Mouse (Mus musculus): ENCODE measurements around the gene Arsj.

Gene Arsj

DNA sequence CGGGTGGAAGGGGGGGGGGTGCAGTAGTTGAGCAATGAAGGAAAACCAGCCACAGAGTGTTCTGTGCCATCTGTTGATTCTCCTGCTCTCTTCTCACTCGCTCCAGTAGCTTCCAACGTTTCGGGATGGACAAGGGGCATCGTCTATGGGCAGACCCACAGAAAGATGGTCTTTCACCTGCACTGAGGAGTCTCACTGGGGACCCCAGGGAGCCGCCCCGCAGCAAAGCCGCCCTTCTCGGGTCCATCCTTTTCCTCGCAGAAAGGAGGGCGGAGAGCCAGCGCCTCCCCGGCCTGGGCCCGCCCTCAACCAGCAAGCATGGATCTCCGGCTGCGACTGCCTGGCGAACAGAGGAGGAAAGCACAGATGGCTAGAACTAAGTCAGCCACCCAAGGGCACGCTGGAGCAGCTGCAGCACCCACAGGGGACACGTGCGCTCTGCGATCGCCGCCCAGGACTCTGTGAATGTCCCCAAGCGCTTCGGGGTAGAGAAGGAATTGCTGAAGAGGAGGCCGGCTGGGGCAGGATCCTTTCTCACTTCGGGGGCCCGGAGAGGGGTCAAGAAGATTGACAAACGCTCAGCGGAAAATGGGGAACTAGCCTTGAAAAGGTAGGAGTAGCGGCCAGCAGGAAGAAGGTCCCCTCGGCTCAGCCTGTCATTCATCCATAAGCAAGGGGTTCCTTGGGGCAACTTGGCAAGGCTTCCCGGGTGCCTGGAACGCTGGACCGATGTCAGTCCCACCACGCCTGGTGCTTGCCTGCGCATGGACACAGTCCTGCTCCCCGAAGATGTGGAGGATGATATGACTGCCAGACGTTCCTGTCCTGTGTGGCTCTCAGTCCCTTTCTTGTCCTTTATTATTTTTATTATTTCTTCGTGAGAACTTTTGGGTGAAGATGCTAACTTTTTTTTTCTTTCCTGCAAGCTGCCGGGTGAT is at the start of gene Arsj:
TSS of gene Arsj (plus strand) at position 117 of the 938 bp plus-strand sequence.
- DNase-seq (ENCODE audit: low read depth, low spot score): no peak

DNA sequence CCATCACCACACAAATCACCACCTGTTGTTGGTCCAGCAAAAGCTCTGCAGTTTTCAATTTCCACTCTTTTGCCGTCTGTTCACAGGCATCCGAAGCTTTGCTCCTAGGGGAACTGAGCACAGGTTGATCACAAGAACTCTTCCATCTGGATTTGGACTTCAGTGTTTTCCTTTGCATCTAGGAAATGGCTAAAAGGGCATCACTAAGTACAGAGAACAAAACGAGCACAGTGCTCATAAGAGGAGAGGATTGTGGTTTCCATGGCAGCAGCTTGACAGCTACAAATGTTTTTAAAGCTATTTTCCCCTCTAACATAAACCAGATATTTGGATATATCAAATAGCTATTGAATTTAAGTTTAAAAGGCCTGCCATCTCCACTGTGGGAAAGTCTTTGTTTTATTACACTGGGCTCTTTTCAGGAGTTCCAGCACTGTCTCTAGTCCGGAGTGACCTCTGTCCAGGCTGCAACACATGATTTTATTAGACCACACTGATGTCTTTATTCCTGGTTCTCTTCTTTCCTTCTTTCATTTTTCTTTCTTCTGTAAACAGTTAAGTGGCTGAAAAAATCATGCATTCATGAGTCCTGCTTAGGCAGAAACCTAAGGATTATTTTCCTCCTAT is 38.5 kb upstream of the Arsj start:
- DNase-seq (ENCODE audit: low read depth, low spot score): no peak

DNA sequence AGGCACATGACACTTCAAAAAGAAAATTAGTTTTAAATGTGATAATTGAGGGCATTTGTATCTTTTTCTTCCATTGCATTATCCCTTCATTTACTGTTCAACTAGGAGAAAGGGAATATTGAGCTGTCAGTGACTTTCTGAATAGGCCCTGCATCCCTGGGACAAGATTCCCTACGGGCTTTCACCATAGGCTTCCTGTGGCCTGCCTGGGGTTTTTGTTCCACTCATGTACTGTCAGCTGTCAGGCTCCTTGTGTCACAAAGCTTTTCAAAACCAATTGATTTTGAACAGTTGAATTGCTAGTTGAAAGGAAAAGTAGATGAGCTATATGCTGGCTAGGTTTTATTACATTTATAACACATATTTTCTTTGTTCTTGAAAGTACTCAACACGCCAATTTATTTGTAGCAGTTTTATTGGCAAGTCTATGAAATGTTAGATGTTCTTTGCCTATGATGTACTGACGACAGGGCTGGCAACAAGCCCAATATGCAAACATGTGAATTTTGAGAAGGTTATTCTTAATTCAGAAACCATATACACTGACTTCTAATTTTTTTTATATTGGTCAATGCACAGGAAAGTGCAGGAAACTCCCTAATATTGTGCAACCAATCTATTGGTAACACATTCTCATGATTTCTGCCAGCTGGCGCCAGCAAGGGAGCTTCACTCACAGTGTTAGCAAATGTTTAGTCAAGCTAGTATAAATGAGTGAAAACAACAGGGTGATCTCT is 37.4 kb upstream of the Arsj start:
- no peak for DNase-seq (ENCODE audit: low read depth, low spot score)

DNA sequence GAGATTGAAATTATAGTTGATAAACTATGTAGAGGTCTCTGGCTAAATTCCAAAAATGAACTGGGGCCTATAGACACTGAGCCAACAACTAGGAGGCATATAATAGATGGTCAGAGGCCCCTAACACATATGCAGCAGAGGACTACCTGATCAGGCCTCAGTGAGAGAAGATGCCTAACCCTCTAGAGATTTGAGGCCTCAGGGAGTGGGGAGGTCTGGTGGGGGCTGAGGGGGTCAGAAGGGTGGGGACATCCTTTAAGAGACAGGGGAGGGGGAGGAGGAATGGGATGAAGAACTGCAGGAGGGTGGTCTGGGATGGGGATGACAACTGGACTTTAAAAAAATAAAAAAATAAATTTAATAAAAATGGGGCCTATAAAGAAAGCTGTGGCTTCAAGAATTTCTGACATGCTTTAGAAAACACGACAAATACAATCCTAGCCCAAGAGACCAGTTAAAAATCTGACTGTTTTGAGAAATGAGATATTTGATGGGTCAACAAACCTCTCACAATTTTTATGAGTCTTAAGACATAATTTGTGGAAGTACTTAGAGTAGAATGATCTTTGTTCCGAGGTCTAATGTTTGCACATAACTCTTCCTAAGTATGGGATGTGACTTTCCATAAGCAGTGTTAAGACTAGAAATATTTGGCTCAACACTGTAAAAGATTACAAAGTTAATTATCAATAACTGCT is 36.7 kb upstream of the Arsj start:
- DNase-seq (ENCODE audit: low read depth, low spot score): no peak

DNA sequence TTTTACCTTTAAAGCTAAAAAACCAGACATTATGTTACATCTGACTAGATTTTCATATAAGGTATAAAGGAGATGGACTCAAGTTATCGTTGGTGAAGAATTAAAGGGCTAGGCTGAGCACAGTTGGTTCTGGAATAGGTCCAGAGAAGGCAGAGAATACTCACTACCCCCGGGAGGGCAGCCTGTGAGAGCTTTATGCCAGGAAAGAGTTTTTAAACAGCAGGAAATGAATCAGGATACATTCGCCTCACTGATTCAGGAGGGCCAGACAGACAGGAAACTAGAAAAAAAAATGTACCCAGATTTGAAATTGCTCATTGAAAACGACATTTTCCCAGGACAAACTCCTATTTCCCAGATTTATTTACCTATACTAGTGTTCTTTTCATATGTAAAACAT is 28.2 kb upstream of the Arsj start:
- no peak for DNase-seq (ENCODE audit: low read depth, low spot score)

DNA sequence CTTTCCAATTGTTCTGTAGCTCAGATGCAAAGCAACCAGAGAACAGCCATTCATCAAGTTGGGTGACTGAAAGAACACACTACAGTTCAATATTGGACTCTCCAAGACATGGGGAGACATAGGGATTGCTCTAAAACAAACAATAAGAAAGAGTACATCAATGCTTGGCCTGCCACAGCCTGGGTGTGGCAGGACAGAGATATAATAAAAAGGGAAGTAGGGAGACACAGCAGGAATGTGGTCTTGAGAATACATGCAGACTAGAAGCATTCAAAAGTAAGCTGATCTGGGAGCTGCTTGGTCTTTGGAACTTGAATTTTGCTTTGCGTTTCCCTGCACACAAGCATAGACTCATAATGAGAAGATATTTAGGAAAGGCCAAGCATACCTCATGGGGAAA is 18.7 kb upstream of the Arsj start:
- no peak for DNase-seq (ENCODE audit: low read depth, low spot score)

DNA sequence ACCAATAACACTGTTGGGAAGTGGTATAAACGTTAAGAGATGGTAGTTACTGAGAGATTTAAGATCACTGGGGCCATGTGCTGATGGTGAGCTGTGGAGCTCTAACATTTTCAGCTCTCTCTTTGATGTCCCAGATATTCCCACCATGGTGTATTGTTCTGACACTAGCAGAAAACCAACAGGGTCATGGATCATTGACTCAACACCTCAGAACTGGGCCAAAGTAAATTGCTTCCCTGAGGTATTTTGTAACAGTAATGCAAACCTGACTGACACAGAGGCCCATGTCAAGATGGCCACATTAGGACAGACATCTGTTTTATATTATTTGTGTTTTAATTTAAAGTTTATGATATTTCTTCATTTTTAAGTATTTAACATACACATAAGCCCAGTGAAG is 3.7 kb upstream of the Arsj start:
- DNase-seq (ENCODE audit: low read depth, low spot score): no peak

DNA sequence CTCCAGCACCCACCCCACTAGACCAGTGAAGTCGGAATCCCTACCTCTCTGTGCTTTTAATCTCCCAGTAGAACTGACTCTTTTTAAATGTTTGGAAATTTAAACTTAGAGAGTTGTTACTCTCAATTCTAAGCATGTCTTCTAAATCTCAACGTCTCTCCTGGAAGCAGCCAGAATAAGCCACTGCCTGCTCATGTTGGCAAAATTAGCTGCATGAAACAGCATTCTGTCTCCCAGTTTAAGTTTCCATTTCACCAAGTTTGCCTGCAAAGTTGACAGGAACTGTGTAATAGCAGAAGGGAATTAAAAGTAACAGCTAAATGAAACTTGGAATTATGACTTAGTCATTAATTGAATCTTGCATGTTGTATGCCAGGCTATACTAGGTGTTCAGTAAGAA is 1.1 kb upstream of the Arsj start:
- no peak for DNase-seq (ENCODE audit: low read depth, low spot score)

DNA sequence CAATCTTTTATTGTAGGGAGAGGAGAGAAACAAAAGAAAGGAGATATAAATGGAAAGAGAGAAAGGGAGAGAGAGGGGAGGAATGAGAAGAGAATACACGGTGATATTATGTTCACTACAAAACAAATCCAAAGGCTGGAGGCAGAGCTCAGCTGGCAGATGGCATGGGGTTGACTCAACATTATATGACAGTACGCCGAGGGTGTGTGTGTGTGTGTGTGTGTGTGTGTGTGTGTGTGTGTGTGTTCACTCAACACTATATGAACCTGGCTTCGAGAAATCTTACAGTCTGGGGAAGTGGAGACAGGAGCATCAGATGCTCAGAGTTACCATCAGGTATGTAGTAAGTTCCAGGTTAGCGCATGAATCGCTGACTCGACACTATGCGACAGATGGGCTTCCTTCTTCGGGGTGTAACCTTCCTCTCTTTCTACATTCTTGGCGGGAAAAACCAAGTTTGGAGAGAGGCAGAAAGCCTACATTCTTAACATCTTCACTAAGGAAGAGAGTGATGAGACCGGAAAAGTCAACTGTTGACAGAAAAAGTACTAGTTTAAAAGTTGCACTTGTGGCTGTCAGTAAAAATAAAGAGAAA is 456 bp upstream of the Arsj start:
- DNase-seq (ENCODE audit: low read depth, low spot score): no peak

DNA sequence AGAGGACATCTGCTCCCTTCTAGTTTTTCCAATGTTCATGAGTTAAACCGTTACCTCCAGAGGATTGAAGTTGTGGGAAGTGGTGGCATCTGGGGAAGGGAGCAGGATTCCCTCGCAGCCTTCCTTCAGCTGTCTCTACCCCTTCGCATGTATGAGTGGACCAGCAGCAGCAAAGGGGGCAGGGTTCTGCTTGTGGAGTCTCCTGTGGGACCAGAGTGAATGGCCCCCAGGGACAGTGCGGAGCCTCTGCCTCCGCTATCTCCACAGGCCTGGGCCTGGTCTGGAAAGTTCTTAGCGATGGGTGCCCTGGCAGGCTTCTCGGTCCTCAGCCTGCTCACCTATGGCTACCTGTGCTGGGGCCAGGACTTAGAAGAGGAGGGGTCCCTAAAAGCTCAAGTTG is 1.1 kb downstream of the Arsj start:
- DNase-seq (ENCODE audit: low read depth, low spot score): no peak

DNA sequence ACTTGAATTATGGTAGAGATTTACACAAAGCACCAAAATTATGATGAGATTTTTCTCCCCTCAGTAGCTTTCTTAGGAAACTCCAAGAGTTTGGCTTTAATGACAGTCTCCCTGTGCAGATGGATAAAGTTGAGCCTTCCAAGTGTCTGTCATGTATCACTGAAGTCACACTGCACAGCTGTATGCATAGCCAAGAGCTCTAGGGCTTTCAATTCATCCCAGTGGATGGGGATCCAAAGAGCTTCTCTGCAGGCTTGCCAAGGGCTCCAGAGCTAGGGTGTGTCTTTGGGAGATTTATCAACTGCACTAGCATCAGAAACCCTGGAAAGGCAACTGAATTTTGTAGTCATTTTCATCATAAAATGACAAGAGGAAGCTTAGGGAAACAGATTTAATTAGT is 7.1 kb downstream of the Arsj start:
- DNase-seq (ENCODE audit: low read depth, low spot score): no peak

DNA sequence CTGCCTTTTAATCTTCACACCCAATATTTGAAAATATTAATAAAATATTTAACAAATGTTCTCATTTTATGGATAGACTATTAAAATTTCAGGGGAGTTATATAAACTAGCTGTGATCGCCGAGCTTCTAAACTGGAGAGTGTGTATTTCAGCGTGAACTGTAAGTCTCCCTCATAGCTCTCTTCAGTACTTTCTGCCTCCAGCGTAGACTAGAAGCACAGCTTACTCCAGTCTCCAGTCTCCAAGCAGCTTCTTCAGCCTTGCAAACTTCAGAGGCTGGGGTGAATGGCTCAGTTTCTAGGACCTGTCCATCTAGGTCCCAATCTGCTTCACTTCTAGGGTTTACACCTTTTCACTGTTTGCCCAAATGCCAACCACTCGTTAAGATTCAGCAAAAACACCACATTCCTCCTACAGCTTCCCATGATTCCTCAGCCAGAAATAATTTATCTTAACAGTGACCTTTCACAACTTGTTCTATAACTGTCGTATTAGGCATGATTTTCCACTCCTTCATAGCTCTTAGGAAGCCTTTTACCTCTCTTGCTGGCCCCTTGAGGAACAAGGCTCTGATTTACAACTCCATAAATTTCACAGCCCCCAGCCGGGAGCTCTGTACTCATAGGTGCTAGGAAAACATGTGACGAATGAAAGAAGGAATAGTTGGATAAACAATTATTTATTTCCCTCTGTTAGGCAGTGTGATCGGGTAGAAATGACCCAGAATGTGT is 9.5 kb downstream of the Arsj start:
- no peak for DNase-seq (ENCODE audit: low read depth, low spot score)

DNA sequence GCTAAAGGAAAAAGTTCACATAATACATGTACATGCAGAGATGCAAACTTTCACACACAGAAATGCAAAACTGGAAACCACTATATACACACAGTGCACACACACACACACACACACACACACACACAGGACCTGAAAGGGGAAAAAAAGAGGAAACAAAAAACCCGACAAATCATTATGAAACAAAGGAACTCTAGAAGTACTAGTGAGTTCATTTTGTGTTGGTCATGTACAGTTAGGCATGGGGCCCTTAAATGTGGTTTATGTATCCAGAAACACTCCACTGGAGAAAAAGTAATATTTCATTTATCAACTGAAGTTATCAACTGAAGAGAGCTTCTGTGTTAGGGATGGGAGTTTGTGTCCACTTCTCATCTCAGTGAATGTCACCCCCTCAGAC is 10.2 kb downstream of the Arsj start:
- no peak for DNase-seq (ENCODE audit: low read depth, low spot score)

DNA sequence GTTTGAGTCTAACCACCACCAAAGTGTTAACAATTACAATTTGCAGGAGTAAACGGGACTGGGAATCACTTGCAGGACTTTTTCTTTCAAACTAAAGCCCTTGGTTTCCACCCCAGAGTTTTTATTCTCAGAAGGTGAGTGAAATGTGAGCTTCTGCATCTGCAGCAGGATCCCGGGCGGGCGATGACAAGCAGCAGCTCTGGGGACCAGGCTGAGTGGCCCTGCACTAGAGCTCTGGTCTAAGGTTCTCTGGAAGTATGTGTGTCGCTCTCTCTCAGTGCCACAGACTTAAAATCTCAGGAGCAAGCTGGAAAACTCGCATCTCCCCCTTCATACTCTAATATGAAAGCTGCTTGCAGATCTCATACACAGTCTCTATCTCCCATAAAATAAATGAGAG is 15.8 kb downstream of the Arsj start:
- DNase-seq (ENCODE audit: low read depth, low spot score): no peak

DNA sequence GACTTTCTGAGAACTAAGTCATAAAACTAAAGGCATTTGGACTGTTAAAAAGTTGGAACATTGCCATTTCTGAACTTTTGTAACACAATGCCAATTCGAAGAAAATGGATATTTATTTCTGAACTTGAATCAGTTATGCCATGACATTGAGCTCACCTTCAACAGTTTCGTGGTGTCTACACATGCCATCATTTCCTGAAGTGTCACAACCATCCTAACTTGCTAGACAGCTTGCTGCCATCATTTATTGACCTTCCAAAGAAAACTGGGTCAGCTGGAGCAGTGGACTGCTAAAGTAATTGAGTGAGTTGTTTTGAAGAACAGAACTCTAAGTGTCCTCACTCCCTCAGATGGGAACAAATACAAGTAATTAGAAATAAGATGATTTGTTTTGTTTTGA is 16.2 kb downstream of the Arsj start:
- no peak for DNase-seq (ENCODE audit: low read depth, low spot score)

DNA sequence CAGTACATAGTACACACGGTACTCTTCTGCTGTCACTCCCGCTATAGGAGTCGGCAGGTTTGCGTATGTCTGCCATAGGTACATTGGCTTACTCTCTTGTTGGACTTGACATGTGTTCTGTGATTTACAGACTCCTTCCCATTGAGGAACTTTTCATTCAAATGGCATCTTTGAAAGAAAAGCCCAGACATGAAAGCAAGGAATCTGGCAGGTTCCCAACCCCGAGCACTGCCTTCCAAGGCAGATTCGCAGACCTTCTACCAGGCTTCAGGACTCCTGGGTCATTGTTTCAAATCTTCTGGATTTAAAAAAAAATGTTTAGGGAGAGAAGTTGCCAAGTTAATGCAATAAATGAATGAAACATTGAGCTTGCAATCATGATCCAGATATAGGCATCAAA is 19.8 kb downstream of the Arsj start:
- DNase-seq (ENCODE audit: low read depth, low spot score): no peak

DNA sequence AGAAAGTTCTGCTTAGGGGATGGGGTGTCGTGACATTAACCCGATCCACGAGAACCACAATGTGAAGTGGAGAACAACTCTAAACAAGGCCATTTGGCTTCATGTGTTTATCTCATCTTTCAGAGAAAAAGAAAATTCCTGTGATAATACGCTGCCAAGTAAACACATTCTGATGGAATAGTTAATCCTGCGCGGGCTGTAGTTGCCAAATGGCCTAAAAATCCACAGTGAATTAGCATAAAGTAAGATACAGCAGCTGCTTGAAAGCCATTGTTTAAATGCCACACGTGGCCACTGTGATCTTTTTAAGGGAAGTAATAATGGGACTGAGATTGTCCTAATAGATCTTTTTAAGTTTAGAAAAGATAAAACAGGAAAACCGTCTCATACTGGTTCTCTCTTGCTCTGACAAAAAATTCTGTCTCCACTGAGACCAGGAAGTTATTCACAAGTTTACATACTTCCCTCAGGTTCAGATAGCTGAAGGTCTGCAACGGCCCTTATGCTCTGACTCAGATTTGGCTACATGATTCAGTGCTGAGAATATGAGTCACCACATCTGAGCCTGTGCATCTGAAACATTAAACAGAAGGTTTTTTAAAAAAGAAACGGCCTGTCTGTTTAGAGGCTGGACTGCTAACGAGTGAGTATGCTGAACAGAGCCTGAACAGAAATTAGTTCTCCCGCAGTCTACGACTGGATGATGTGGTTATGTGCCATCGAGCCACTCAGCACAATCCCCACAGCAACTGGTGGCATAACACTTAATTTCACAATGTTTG is 21.4 kb downstream of the Arsj start:
- DNase-seq (ENCODE audit: low read depth, low spot score): no peak

DNA sequence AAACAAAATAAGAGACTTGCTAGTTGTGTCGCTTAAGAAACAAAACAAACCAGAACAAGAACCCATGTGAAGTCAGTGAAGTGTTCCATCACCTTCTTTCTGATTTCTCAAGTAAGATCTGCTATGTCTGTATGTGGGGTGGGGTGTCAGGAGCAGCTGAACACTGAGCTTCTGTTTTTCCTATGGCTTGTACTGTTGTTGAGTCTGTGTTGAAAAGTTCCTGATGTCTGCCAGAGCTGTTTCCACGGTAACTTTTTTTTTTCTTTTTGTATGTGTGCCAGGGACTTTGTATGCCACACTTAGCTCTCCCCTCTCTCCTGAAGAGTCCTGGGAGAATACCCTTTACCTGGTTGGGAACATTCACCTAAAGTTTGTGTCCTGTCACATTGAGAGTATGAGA is 34.0 kb downstream of the Arsj start:
- DNase-seq (ENCODE audit: low read depth, low spot score): no peak

DNA sequence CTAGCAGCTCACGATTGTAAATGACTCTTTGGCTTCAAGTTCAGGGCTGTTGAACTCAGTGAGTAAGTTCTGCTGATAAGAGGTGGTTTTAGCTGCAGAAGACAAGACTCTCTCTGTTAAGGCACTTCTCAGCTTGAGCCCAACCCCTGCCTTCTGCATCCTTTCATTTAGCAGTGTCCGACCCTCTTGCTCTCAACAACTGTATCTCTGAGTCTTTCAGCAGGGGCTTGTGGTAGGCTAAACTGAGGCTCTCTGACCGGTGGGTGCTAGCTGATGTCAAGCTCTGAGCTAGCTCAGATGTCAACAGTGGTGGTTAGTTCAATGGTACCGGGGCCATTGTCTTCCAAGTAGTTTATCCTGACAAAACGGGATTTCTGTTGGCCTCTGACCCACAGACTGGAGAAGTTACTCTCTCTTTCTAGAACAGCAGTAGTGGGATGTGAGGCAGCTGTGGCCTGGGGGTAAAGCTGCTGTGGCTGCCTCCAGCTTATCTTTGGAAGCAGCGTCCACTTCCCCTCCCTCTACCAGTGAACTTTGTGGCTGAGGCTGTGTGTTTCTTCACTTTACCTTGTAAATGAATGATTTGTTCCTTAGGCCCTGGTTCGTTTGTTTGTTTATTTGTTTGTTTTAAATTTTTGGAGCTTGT is 34.6 kb downstream of the Arsj start:
- DNase-seq (ENCODE audit: low read depth, low spot score): no peak

DNA sequence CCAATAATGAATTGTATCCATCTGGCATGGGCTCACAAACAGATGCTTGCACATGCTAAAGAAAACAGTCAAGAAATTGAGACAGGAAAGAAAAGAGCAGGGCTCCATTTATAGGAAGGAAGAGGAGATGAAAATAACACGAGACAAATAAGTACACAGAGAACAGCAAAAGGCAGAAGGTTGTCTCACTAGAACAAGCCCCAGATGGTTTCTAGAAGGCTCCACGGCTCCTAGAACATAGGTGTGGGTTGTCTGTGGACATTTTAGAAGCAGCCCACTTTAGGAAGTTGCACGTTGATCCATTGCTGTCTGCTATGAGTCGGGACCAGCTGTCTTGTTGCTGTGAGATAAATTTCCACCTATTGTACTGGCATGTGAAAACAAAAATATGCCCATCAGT is 37.2 kb downstream of the Arsj start:
- DNase-seq (ENCODE audit: low read depth, low spot score): no peak
